Mouse (Mus musculus) mouse trophoblast stem cell (cell line): ENCODE results near the gene Rnf19b.

Experiments
- in situ Hi-C, 2 experiments: fragments of 300-500 bp; cut with MseI, MboI; formaldehyde crosslinking; loops; 2 replicates in 1 of 2; 3 replicates in 1 of 2; pipeline ENCODE4 v1.15.1; 2025

Gene Rnf19b

DNA sequence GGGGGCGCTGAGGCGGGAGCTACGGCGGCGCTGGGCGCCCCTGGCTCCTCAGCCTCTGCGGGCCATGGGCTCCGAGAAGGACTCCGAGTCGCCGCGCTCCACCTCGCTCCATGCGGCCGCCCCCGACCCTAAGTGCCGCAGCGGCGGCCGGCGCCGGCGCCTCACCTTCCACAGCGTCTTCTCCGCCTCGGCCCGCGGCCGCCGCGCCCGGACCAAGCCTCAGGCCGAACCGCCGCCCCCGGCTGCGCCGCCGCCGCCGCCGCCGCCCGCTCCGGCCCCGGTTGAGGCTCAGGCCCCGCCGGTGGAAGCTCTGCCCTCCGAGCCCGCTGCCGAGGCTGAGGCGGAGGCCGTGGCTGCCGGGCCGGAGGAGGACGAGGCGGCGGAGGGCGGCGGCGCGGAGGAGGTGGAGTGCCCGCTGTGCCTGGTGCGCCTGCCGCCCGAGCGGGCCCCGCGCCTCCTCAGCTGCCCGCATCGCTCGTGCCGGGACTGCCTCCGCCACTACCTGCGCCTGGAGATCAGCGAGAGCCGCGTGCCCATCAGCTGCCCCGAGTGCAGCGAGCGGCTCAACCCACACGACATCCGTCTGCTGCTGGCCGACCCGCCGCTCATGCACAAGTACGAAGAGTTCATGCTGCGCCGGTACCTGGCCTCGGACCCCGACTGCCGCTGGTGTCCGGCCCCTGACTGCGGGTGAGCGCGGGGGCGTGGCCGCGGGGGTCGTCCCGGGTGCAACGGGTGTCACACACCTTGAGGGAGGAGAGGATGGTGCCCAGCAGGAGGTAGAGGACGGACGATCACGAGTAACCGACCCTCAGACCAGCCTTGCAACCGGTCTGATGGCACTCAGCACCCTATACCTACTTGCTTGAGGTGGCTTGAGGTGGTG is at the start of gene Rnf19b:
Gene Rnf19b (plus strand): TSS at position 65 of the 886 bp plus-strand sequence.
- in situ Hi-C loops: no loop called here

DNA sequence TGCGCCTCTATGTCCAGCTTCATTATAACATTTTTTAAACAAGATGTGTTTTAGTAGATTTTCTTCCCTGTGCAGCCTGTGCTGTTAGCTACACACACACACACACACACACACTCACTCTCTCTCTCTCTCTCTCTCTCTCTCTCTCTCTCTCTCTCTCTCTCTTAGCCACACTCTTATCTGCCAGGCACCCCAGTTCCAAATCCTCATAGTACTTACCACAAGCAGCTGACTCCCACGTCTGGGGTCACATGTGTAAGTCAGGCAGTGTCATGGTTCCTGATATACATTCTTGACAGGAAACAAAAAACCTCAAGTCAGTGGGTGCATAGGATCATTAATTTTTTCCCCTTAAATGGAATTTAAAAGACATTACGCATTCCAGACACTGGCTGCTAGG is 49.4 kb upstream of the Rnf19b start:
- in situ Hi-C loops: no loop called here

- in situ Hi-C loops: no loop called here
These were observed 48.5 kb upstream of the Rnf19b start for GRCm38 (mm10) chr4:129009521-129009920.

- in situ Hi-C loops: no loop called here
These were observed 46.4 kb upstream of the Rnf19b start for GRCm38 (mm10) chr4:129011604-129012121.

GRCm38 (mm10) chr4:129013151-129013864 is 44.8 kb upstream of the Rnf19b start:
- in situ Hi-C loops: no loop called here

GRCm38 (mm10) chr4:129016329-129016728 is 41.7 kb upstream of the Rnf19b start:
- in situ Hi-C loops: no loop called here

- in situ Hi-C loops: no loop called here
These were observed 40.9 kb upstream of the Rnf19b start for GRCm38 (mm10) chr4:129017150-129017549.

GRCm38 (mm10) chr4:129018788-129019435 is 39.2 kb upstream of the Rnf19b start:
- in situ Hi-C loops: no loop called here

DNA sequence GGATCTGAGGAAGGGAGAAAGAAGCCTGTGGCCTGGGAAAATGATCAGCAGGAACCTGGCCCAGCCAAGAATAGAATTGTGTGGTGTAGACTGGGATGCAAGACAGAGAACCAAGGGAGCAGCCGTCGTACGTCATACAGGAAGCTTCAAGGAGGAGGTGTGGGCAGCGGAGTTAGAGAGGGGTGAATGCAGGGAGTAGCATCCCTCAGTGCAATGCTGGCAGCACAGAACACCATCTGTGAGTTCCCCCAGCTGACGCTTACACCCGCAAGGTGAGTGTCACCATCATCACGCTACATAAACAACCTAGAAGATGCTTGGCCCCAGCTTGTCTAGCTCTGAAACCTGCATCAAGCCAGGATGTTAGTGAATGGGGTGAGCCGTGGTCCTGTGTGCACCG is 38.3 kb upstream of the Rnf19b start:
- in situ Hi-C loops: no loop called here

DNA sequence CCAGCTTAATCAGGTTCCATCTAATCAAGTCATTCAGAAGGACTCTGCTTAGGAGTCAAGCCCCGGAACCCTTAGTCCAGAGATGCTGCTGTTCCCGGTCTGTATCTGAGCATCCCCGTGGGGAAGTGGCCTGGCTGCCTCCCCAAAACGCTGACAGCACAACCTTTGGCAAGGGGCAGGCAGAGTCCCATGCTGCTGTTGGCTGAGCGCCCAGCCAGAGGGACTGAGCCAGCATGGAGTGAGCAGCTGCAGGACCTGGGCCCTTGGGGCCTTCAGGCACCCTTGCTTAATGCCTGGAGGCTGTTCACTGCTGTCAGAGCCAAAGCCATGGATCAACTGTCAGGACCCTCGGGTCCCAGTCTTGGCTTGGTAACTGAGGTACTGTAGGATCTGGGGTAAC is 37.6 kb upstream of the Rnf19b start:
- in situ Hi-C loops: no loop called here

DNA sequence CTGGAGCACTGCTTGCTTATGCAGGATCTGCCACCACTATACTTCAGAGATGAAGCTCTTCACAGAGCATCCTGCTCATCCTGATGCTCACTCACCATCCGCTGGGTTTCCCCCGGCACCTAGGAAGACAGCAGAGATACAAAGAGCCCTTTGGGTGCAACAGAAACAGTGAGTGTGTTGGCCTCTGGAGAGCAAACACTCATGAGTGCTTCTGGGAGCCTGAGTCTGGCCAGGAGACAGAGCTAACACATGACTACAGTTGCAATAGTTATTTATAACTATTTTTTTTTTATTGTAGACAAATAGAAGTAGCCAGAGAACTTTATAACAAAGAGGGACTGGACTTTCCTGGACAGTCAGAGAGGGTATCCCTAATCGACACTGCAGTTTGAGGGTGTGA is 36.6 kb upstream of the Rnf19b start:
- in situ Hi-C loops: no loop called here

GRCm38 (mm10) chr4:129021886-129022285 is 36.2 kb upstream of the Rnf19b start:
- in situ Hi-C loops: no loop called here

DNA sequence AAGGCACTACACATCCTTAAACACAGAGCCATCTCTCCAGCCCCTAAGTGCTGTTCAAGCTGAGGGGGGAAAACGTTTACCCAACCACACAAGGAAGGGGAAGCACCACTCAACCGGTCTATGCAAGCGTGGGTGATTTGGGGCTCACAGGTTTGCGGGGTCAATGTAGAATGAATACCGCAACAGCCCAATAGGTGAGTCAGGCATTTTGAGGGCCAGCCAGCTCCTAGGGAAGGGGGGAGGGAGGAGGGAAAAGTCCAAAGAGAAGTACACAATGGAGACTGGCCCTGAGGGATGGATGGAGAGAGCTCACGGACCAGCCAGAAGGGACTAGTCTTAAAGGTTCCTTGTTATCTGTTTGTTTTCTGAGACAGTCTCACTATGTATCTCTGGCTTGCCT is 34.2 kb upstream of the Rnf19b start:
- in situ Hi-C loops: no loop called here

DNA sequence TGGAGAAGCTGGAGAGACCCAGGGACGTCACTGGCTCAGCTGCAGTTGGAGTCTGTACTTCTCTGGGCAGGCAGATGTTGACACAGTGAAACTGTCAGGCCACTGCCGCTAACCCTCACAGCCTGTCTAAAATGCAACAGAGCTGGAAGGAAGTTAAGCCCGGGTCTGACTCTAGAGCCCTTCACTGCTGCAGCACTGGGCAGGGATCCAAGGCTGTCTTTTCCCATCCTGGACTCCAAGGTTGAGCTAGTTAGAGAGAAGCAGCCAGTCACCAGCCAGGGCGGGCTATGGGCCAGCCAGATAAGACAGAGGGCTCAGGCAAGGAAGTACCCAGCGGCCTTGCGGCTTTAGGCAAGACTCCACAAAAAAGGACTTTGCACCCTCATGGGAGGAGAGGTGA is 33.3 kb upstream of the Rnf19b start:
- in situ Hi-C loops: no loop called here

- in situ Hi-C loops: no loop called here
These were observed 32.4 kb upstream of the Rnf19b start for GRCm38 (mm10) chr4:129025707-129026106.

GRCm38 (mm10) chr4:129030746-129031145 is 27.3 kb upstream of the Rnf19b start:
- in situ Hi-C loops: no loop called here

DNA sequence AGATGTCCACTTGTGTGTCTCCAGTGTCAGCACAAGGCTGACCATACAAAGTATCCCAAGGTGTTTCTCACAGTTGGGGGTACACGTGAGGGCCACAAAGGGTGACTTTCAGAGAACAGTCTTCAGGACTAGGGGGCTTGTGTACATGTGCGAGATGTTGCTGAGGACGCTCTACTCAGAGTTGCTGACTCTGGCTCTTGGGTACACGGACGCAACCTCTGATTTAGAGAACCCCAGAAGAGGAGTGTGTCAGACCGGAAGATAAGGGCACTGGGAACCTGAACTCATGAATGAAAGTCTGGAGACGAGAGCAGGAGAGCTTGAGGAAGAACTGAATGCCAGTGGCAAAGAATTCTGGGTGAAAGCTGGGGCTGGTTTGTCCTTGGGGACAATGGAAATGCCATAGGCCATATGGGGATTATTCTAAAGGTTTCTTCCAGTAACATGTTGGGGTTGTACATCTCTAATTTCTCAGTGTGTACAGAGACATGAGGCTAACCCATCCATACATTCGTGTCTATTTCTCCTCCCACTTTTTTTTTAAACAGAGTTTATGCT is 26.6 kb upstream of the Rnf19b start:
- in situ Hi-C loops: no loop called here

- in situ Hi-C loops: no loop called here
These were observed 25.7 kb upstream of the Rnf19b start for GRCm38 (mm10) chr4:129032133-129032962.

GRCm38 (mm10) chr4:129032963-129033951 is 24.8 kb upstream of the Rnf19b start:
- in situ Hi-C loops: no loop called here

DNA sequence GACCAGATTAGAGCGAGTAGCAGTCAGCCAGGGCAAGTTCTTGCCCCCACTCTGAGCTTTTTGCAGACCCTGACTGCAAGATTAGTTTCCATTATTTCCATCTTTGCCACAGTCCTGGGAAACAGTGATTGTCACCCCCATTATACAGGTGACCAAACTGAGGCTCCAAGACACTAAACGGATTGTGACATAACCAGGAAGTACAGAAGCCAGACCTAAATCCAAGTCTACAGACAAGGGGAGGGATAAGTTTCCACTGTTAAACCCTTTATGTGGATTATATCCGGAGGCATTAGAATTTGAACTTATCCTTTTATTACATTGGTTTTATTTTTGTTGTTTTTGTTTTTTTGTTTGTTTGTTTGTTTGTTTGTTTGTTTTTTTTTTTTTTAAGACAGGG is 23.8 kb upstream of the Rnf19b start:
- in situ Hi-C loops: no loop called here
